Mouse (Mus musculus) thymus, adult 2 months (tissue): Measurements from ENCODE around the gene Zfp512b.

ENCODE experiments used
- CTCF ChIP-seq: fragments of 200-500 bp; IDR thresholded peaks from 2 replicates; pipeline ENCODE4 v1.5.1; 2012; ENCODE audit warnings: mild to moderate bottlenecking, control low read depth, low read length, moderate library complexity, borderline replicate concordance; ENCODE audit not compliant: control insufficient read depth, poor library complexity, insufficient read depth; ENCODE audit errors: extremely low read depth
- POLR2A ChIP-seq: fragments of 200-500 bp; IDR thresholded peaks from 2 replicates; pipeline ENCODE4 v1.6.1; 2012; ENCODE audit warnings: mild to moderate bottlenecking, low read length, control low read depth, moderate library complexity; ENCODE audit not compliant: control insufficient read depth, poor library complexity, insufficient read depth; ENCODE audit errors: extremely low read depth

DNA sequence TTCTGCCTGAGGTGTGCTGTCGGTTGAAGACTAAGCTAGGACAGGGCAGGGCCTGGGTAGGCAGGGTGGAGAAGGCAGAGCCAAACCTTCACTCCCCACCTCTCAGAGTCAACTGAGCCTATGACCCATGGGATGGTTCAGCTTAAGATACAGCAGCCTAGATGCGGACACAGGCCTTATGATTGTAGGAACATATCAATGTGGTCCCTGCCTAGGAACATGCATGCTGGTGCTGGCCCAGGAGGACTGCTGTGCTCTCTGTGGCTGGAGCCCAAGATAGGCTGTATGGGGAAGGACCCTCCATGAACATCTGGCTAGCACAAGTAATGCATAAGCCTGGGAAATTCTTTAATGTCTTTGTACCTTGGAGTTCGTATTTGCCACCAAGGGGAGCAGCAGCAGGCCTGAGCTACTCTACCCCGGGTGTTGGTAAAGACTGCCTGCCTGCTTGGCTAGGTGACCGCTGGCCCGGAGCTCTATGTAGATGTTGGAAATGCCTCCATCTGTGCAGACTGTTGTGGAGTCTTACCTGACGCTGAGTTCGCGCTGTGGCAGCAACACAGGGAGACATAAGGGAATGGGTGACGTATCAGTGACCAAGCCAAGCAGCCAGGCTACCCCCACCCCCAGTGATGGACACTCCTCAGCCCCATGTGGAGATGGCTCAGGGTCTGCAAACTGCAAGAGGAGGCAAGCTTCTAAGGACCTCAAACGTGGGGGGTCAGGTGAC lies 20.5 kb downstream of the Zfp512b start:
- TF ChIP-seq CTCF (no peak), POLR2A (no peak)
